Mouse (Mus musculus) frontal cortex, postnatal 10 days (tissue): ENCODE measurements at regions not wholly inside any gene's neighbourhood (a gene's known extent, or its start where the extent isn't known, plus 50 kb on each side); places are given as distances from the start of the nearest gene placed in this dataset.
A peak's percentile ranks its signal among the peaks of the same experiment; 100 is the strongest.

Experiments used
- DNase-seq, 2 experiments: peaks; one replicate each; pipeline ENCODE4 v3.0.0; 2022; ENCODE audit warnings: low spot score in 2 of 2, mixed read lengths in 1 of 2

DNA sequence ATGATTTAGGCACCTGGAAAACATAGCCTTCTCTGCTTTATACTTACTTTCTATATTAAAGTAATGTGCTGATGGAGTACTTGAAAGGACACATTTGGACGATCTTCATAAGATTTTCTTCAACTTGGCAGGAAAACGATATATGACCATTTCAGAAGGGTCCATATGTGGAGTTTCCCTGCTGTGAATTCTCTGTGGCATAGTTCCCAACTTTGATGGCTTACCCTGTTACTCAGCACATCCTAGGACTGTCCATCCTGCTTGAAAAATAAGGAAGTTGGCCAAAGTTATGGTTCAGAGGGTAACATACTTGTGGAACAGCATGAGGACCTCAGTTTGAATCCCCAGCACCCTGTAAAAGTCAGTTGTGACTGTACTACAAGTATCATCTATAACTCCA lies 109.2 kb upstream of the Pbx1 start:
- DNase-seq: no peak

DNA sequence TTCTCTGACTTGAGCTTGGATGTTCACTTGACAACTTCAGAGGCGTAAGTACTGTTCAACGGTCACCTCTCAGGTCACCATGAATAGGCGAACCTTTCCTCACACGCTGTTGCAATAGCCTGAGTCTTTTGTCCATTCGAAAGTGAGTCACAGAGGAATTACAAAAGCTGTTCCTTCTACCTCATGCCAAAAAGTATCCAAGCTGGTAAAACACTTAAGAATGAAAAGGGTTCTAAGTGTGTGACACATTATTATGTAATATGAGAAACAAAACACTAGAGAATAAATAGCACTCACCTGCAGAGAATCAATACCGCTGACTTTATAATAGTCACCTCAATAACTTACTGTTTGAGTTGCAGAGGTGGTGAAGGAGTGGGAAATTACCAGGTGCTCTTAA lies 86.0 kb upstream of the Pbx1 start:
- DNase-seq: no peak

- no peak for DNase-seq
Observed at GRCm38 (mm10) chr1:168506326-168506725, 74.3 kb upstream of the Pbx1 start.

GRCm38 (mm10) chr1:168504773-168505172 lies 72.7 kb upstream of the Pbx1 start:
- no peak for DNase-seq

DNA sequence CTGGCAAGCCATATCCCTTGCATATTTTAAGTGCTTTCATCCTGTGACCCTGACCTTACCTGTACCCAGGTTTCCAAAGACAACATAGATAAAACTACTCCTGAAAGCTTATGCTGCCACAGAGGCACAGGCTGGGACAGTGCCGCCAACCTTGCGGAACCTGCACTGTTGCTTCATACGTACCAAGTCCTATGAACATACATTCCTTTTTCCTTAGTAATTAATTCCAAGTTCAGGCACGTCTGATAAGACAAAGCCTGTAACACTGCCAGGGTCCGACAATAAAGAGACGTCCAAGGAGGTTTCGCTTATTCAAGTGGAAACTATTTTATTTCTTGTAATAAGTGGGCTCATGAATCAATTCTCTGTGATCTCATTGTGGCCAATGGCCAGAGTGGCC lies 70.2 kb upstream of the Pbx1 start:
- no peak for DNase-seq

GRCm38 (mm10) chr1:168501375-168502169 lies 69.5 kb upstream of the Pbx1 start:
- DNase-seq: no peak

DNA sequence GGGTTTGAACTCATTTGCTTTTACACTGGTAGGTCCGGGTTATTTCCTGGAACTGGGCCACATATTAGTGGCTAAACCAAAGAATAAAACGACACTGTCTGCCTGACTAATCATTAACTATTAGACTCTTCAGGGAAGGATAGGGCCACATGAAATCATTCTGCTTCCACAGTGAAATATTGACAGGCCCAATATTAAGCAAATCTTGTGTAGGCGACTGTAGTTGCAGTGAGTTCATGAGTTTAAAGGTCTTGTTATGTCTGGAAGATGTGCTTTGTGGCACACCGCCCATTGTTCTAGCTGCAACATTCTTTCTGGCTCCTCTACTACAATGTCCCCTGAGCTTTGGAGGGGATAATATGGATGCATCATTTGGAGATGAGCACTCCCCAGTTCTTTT lies 65.7 kb upstream of the Pbx1 start:
- DNase-seq: no peak

- peak; percentile 11 to 21 for DNase-seq
Observed at GRCm38 (mm10) chr1:168495687-168496527, 63.8 kb upstream of the Pbx1 start.

- DNase-seq: no peak
Observed at GRCm38 (mm10) chr1:168487492-168487891, 55.4 kb upstream of the Pbx1 start.

DNA sequence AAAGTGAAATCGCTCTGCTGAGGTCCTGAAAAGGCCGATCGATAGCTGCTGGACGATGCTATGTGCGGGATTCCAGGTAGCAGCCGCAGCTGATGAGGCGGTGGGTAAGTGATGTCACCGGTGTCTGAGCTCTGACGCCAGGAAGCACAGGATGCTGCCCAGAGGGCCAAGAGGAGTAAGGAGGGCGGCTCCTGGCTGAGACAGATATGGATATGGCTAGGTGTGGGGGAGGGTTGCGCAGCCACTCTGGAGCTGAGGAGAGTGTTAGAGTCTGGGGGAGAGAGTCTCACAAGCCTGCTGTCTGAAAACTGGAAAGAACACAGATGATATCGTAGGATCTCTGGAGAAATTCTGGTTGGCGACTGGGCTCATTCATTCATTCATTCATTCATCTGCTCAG lies 51.6 kb upstream of the Pbx1 start:
- no peak for DNase-seq
